Mouse (Mus musculus): ENCODE measurements around the gene Tmem150b.

Tmem150b gene

DNA sequence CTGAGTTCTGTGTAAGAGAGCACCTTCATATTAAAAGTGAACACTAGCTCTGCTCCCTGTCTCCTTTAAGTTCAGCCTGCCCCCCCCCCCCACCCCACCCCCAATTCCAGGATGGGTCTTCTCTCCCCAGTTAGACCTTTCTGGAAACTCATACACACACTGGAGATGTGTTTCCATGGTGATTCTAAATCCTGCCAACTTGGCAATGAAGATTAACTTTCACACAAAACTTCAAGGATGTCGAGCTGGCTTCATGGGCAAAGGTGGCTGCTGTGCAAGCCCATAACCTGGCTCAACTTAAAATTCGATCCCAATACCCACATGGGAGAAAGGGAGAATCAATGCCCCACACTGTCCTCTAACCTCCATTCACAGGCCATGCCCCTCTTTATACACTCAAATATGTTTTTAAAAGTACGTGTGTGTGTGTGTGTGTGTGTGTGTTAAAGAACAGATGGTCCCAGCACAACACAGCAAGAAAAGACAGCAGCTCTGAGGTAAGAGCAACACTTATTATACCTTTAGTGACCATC is 65.1 kb downstream of the Tmem150b start:
- DNase-seq, result peak; percentile 58

DNA sequence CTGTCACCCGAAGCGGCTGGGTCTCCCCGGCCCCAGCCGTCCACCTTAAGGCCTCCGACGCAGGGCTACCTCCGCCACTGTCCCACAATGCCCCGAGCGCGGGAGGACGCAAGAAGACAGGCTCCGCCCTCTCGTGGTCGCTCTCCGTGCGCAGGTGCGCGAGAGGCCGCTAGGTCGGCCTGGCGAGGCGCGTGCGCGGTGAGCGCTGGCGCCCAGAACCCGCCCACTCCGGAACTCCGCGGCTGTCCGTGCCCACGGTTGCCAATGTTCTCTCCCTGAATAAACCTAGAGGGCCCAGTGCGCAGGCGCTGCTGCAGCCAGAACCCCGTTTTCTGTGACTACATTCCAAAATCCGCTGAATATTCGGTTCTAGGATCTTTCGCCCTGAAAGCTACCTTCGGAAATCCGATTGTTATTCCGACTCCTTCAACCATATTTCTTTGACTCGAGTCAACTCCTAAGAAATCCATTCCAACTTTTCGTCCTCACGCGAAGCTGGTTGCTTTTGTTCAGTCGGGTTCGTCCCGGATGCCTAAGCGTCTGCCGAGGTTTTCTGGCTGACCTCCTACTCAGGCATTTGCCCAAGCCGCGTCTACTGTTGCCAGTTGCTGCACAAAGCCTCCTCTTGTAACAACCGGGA is 66.0 kb downstream of the Tmem150b start, which contains the start of gene Ppp6r1:
Gene Ppp6r1, minus strand, starts transcription at position 108 of the 640 bp plus-strand sequence.
- peak; percentile 100 for DNase-seq

DNA sequence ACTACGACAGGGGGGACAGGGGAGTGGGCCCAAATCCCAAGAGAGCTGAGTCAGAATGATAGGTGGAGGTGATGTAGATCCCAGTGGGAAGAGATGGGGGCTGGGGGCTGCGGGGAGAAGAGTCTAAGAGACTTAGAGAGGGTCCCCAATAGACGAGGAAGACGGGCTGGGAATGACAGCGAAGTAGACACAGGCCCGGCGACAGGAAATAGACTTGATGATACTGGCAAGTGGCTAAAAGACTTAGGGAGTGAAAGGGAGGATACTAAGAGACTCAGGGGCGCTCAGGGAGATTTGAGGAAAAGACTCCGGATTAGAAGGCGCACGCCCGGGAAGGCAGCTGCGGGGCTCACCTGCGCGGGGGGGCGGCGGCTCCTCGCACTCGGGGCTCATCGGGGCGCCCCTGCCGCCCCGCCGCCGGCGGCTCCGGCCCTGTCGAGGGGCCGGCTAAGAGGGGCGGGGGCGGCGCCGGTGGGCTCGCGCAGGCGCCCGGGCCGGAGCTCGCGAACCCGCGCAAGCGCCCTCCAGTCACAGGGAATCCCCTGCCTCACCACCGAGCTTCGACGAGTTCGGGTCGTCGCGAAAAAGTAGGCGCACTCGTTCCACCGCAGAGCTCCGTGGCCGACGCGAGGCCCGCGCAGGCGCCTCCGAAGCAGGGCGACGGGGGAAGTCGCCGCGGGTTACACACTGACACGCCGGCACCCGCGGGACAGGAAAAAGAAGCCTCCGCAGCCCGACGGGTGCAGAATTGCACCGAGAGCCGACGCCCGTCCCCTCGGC is 66.7 kb downstream of the Tmem150b start:
- peak; percentile 94 for DNase-seq

DNA sequence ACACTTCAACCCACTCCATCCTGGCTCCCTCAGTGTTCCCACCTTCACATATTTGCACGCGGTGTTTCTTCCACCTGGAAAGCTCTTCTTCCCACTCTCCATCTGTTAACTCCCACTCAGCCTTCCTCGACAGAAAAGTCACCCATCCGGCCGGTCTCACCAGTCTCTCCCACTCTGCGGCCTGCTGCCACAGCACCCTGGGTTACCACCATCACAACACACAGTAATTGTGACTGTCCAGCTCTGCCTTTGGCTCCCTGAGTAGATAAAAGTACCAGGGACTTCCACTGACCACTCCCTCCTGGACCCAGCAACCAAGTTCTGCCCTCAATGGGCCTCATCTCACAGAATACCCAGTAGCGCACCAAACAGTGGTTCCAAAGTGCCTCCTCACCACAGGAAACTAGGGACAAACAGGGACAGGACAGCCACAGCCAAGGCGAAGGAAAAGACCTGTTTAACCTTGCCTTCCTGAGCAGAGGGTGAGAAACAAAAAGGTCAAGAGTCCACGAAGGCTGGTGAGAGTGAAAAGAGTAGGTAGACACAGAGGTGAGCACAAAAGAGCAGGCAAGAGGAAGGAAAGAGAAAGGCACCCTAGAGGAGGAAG is 67.4 kb downstream of the Tmem150b start:
- peak; percentile 92 for DNase-seq

Measured in heart, adult 11 months (tissue).